Mouse (Mus musculus) urinary bladder, adult 18-20 months (tissue): ENCODE results near the gene Ifitm5.

Experiments used
- DNase-seq, 2 experiments: peaks; one replicate each; pipeline ENCODE4 v3.0.0; 2022; ENCODE audit warnings: low spot score in 2 of 2, mixed read lengths in 2 of 2

Ifitm5 gene

DNA sequence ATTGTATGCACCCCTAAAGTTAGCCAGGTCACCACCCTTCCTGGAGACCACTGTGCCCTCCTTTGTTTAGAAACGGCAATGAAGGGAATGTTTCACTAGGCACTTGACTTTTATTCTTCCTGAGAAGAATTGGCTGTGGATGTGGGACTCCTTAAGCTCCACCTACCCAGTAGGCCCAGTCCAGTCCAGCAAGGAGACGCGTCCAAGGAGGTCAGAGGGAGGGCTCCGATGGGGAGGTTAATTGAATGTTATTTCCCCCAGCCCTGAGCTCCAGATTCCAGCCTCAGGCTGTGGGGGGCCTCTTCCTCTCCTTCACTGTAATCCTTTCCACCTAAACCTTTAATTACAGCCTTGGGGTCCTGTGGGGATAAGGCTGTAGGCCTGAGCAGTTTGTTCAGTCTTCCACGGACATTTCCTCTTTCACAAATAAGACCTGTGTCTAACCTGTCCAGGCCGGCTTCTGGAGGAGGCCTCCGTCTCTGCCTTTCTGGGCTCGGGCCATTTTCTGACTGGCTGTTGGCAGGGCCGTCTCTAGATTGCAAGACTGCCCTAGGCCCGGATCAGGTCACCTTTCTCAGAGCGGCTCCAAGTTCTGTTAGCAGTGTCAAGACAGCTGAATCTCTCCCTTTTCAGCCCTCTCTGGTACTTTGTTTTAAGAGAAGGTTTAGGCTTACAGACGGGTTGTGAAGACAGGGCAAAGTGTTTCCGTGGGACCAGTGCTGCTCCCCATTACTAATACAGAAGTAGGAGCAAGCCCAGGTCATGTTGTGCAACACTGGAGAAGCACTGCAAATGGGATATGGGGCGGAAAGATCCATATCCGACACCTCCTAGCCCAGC is 47.8 kb downstream of the Ifitm5 start:
- DNase-seq, result no peak

DNA sequence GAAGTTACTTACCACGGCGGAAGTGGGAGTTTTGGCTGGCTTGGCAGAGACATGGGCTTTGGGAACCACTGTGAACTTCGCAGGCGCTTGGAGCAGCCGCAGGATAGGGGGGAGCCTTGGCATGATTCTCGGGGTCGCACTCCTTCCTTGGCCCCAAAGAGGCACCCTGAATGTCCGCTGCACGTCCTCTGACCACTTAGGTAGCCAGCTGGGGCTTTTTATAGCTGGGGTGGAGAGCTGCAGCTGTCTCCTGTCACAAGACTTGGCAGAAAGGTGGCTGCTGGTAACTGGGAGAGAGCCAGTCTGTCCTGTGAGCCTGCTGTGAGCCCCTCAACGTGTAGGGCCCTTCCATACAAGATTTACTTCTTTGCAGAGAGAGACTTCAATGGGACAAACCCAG is 49.9 kb downstream of the Ifitm5 start, which contains the start of gene Cox8b:
TSS of gene Cox8b (minus strand) at position 227 of the 400 bp plus-strand sequence.
- no peak for DNase-seq

DNA sequence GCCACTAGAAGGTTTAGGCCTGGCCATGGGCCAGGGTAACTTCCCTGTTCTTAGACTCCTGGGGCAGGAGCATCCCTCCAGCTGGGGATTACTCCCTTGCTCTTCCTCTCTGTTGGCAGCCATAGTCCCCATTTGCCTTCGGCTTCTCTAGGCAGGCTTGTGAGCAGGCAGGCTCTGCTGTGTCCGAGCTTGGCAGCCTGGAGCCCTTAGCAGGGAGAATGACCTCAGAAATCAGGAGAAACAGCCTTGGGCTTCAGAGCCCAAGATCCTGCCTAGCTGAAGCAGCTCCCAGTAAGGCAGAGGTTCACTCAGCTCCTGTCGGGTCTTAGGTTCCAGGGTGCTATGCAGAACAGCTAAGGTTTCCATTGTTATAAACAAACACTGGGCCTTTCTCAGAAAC is 51.0 kb downstream of the Ifitm5 start:
- DNase-seq, result no peak
